Comparison of ENCODE assay signal across 11 mouse cellular contexts in genomic region chr7:100215116-100215732, GRCm38 (mm10). TPM values are rescaled to one million over a fixed set of nuclear protein-coding genes. Genes with fewer than 3 reads are reported as not detected.
DNase-seq lines count a peak whose midpoint lies in the region; ATAC-seq and TF ChIP-seq lines count a peak whose summit lies in the region.
"Had no signal": no experiment of that assay in that cellular context is flagged by ENCODE, and none has a peak within 500 bp of the region (broad histone marks: within the 10 kb centered on the region; RNA-seq: fewer than 3 reads in every experiment).

No protein-coding gene starts in this region.

- no peak overlapping the region for H3K4me2 ChIP-seq in midbrain, embryonic 14.5 days (ENCODE audit: low read length)
- H3K4me2 ChIP-seq: embryonic facial prominence, embryonic 13.5 days; limb, embryonic 13.5 days; liver, embryonic 15.5 days had no signal

- H3K4me3 ChIP-seq in layer of hippocampus, adult 2 months, result no peak overlapping the region
- no peak overlapping the region for H3K4me3 ChIP-seq in midbrain, embryonic 14.5 days (replicated peaks; ENCODE audit: low read depth, low read length)
- H3K4me3 ChIP-seq: embryonic facial prominence, embryonic 13.5 days; limb, embryonic 13.5 days; liver, embryonic 15.5 days had no signal

- 29% methylated on average over 6 of the region's 6 CpGs for WGBS in midbrain, embryonic 14.5 days

- H3K4me1 ChIP-seq in midbrain, embryonic 14.5 days (ENCODE audit: control insufficient read depth, insufficient read depth, low read length), result peaks cover 24% of the 10 kb centered on the region
- H3K4me1 ChIP-seq: liver, embryonic 15.5 days had no signal

- no peak for ATAC-seq in midbrain, embryonic 14.5 days (ENCODE audit: low FRiP score, low TSS enrichment)
- no peak for ATAC-seq in inflammation-experienced regulatory T-cells, adult 6 months

- H3K27me3 ChIP-seq in midbrain, embryonic 14.5 days (ENCODE audit: control insufficient read depth, insufficient read depth, low read length), result no peaks in the 10 kb centered on the region
- H3K27me3 ChIP-seq: embryonic facial prominence, embryonic 13.5 days had no signal

- no peaks in the 10 kb centered on the region for H3K9me3 ChIP-seq in midbrain, embryonic 14.5 days (ENCODE audit: control insufficient read depth, low read length)
- H3K9me3 ChIP-seq: embryonic facial prominence, embryonic 13.5 days; limb, embryonic 13.5 days; liver, embryonic 15.5 days had no signal

- TF ChIP-seq CTCF in layer of hippocampus, adult 2 months (conservative IDR thresholded peaks at IDR 0.05), result no peak

- no peaks in the 10 kb centered on the region for H3K36me3 ChIP-seq in midbrain, embryonic 14.5 days (ENCODE audit: control insufficient read depth, insufficient read depth, low read length)
- H3K36me3 ChIP-seq: embryonic facial prominence, embryonic 13.5 days; limb, embryonic 13.5 days; liver, embryonic 15.5 days had no signal

- DNase-seq in layer of hippocampus, adult 2 months (ENCODE audit: low spot score in 2 of 2), result no peak
- no peak for DNase-seq in layer of hippocampus, adult 9-11 months
- DNase-seq in cerebellum, adult 11 months, result peak; percentile 61
- peak; percentile 73 for DNase-seq in cerebellum, adult 8-10 months
- peak; percentile 65 for DNase-seq in midbrain, embryonic 14.5 days
- DNase-seq in adrenal gland, adult (ENCODE audit: inconsistent age in 2 of 2, low spot score in 1 of 2), result no peak
- DNase-seq: kidney, adult 8-10 months had no signal

- peak overlapping the region; percentile 85 for H3K27ac ChIP-seq in layer of hippocampus, adult 2 months
- H3K27ac ChIP-seq in midbrain, embryonic 14.5 days (replicated peaks; ENCODE audit: low read depth, low read length), result no peak overlapping the region
- H3K27ac ChIP-seq: embryonic facial prominence, embryonic 13.5 days; limb, embryonic 13.5 days; liver, embryonic 15.5 days had no signal

- H3K9ac ChIP-seq in midbrain, embryonic 14.5 days (replicated peaks; ENCODE audit: low read length), result no peak overlapping the region
- H3K9ac ChIP-seq: embryonic facial prominence, embryonic 13.5 days; limb, embryonic 13.5 days; liver, embryonic 15.5 days had no signal

RNA-seq across cellular contexts. Expression of gene Pgm2l1, which starts 12.0 kb away (rescaled TPM):
- total RNA-seq in layer of hippocampus, adult 2 months (2021), result 100 to 1,000 TPM; 282 to 286 TPM
- 30.3 and 38.3 TPM in 2 replicates for polyA plus RNA-seq in midbrain, embryonic 14.5 days (2014; fragmentation: Nextera tagmentation; extraction: Ambion mirVana)
- polyA plus RNA-seq in inflammation-experienced regulatory T-cells, adult 6 months (2017; shearing (Covaris generic)), result 1 to 10 TPM; 4.4 to 5.8 (median 4.8) TPM

RNA-seq across cellular contexts. Expression of gene Kcne3, which starts 38.9 kb away (rescaled TPM):
- 1 to 10 TPM in 1 of 2 experiments, under 1 TPM in 1; 0.54 to 1.2 TPM for total RNA-seq in layer of hippocampus, adult 2 months (2021)
- polyA plus RNA-seq in midbrain, embryonic 14.5 days (2014; fragmentation: Nextera tagmentation; extraction: Ambion mirVana), result 0.58 and 0.89 TPM in 2 replicates
- not detected for polyA plus RNA-seq in inflammation-experienced regulatory T-cells, adult 6 months (2017; shearing (Covaris generic))

RNA-seq across cellular contexts. Expression of gene Lipt2, which starts 56.1 kb away (rescaled TPM):
- total RNA-seq in layer of hippocampus, adult 2 months (2021), result 1 to 10 TPM; 3.9 to 5.4 TPM
- polyA plus RNA-seq in midbrain, embryonic 14.5 days (2014; fragmentation: Nextera tagmentation; extraction: Ambion mirVana), result 20.1 and 21.8 TPM in 2 replicates
- under 1 TPM in 2 of 3 experiments, not detected in 1; 0.21 to 0.82 TPM for polyA plus RNA-seq in inflammation-experienced regulatory T-cells, adult 6 months (2017; shearing (Covaris generic))

Comparison
In these comparisons a context has a peak if more than half of its experiments do, and no peak if none do; other contexts are left out.
1. DNase-seq: peak in cerebellum, adult 11 months (single experiment), cerebellum, adult 8-10 months (single experiment) and midbrain, embryonic 14.5 days (single experiment); none in layer of hippocampus, adult 2 months (0 of 2), layer of hippocampus, adult 9-11 months (single experiment) and adrenal gland, adult (0 of 2).
2. RNA of gene Lipt2, which starts 56.1 kb away (polyA plus RNA-seq): 20.1 to 21.8 TPM in midbrain, embryonic 14.5 days; 0.21 to 0.82 TPM in inflammation-experienced regulatory T-cells, adult 6 months; every median in the first group is over 10 times any median in the second.